In the genomic region with DNA sequence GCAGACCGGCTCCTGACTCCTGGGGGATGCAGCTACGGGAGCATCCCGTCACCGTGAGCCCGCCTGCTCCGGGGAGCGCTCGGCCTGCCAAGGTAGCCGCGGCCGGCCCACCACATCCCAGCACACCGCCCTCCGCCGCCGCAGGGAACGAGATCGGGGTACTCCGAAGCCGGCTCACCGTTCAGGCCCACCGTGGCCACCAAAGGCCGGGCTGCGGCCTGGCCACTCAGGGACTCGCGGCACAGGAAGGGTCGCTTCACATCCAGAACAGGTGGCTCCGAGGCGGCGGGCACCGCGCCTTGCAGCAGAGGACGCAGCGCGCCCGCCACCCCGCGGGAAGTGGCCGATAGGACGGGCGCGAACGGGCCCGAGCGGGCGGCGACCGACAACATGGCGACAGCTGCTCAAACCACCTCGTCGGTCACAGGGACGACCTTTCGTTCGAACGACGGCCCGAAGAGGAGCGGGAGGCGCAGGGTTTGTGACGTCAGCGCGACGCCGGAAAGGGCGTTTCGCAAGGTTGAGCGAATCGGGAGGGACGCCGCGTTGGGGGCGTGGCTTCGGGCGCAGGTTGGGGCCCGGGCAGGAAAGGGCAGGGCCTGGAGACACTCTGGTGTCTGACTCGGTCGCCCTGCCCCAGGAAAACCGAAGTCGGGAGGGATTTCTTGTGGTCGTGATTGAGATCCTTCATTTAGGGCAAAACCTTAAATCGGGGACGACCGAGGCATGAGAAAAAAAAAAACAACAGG, we compare ENCODE assay signal across 8 mouse cellular contexts. TPM values are rescaled to one million over a fixed set of nuclear protein-coding genes. Genes with fewer than 3 reads are reported as not detected.
A peak's percentile ranks its signal among the peaks of the same experiment; 100 is the strongest.
DNase-seq lines count a peak whose midpoint lies in the region; ATAC-seq and TF ChIP-seq lines count a peak whose summit lies in the region.

A gene (minus strand): TSS at position 507 of the 749 bp plus-strand sequence.

- peak; percentile 81; the same call in 1 of the 2 replicates for TF ChIP-seq POLR2A in brain, embryonic 14.5 days (IDR thresholded peaks at IDR 0.05; ENCODE audit: borderline replicate concordance, extremely low read depth, insufficient read depth, insufficient read length, poor library complexity, severe bottlenecking)
- peak; percentile 72 for TF ChIP-seq POLR2A in liver, adult 2 months (IDR thresholded peaks at IDR 0.05; ENCODE audit: extremely low read depth, insufficient read depth, low read length)
- peak; percentile 90 for TF ChIP-seq POLR2A in myocyte (IDR thresholded peaks at IDR 0.05; ENCODE audit: insufficient read length, low read depth)

- WGBS in heart, embryonic 11.5 days (ENCODE audit: insufficient replicate concordance) = under 1% methylated on average over 82 of the region's 82 CpGs
- under 1% methylated on average over 82 of the region's 82 CpGs for WGBS in kidney, embryonic 16.5 days
- WGBS in liver, adult 2 months = under 1% methylated on average over 82 of the region's 82 CpGs

- DNase-seq in brain, embryonic 14.5 days (ENCODE audit: low read depth) = peak; percentile 98
- peak; percentile 87 for DNase-seq in liver, adult 2 months (ENCODE audit: extremely low read depth, low read depth, low spot score)
- DNase-seq in splenic B cell, adult 2 months (ENCODE audit: low read depth, low spot score) = peak; percentile 98

- H3K9ac ChIP-seq in heart, embryonic 11.5 days (ENCODE audit: low read depth, low read length) = peak within 1 kb of the TSS; percentile 93
- H3K9ac ChIP-seq in kidney, embryonic 16.5 days (replicated peaks; ENCODE audit: low read length) = peak within 1 kb of the TSS; percentile 94
- peak within 1 kb of the TSS; percentile 96 for H3K9ac ChIP-seq in liver, adult 2 months (ENCODE audit: low read depth, low read length)

- H3K79me2 ChIP-seq in C2C12 (ENCODE audit: control insufficient read depth, insufficient read depth) (peaks cover 35% of the 10 kb centered on the region), myocyte (ENCODE audit: control insufficient read depth, insufficient read depth) (peaks cover 39% of the 10 kb centered on the region)
- peaks cover 10% of the 10 kb centered on the region; the same call in 1 of the 2 replicates for H3K79me2 ChIP-seq in liver, adult 2 months (ENCODE audit: control insufficient read depth, insufficient read depth, low read length)

- peak within 1 kb of the TSS; percentile 81 for H3K4me2 ChIP-seq in heart, embryonic 11.5 days
- H3K4me2 ChIP-seq in kidney, embryonic 16.5 days (replicated peaks; ENCODE audit: low read depth, low read length) = peak within 1 kb of the TSS; percentile 84
- peak within 1 kb of the TSS; percentile 88 for H3K4me2 ChIP-seq in myocyte (ENCODE audit: low read depth)

- no peak for TF ChIP-seq CTCF in C2C12 (IDR thresholded peaks at IDR 0.05; ENCODE audit: control insufficient read depth, insufficient read depth, insufficient read length)
- TF ChIP-seq CTCF in brain, embryonic 14.5 days (IDR thresholded peaks at IDR 0.05; ENCODE audit: borderline replicate concordance, extremely low read depth, insufficient read depth, insufficient read length) = no peak
- TF ChIP-seq CTCF in liver, adult 2 months (IDR thresholded peaks at IDR 0.05; ENCODE audit: low read depth, low read length) = no peak

- H3K4me1 ChIP-seq in erythroblast, embryonic 14.5 days (ENCODE audit: control insufficient read depth) = peaks cover 32% of the 10 kb centered on the region
- peaks cover 12% of the 10 kb centered on the region; the same call in 1 of the 2 replicates for H3K4me1 ChIP-seq in heart, embryonic 11.5 days (ENCODE audit: control insufficient read depth, insufficient read depth, low read length)
- peaks cover 16% of the 10 kb centered on the region for H3K4me1 ChIP-seq in kidney, embryonic 16.5 days (ENCODE audit: insufficient read depth, low read length)
- peaks cover 4% of the 10 kb centered on the region; the same call in 1 of the 2 replicates for H3K4me1 ChIP-seq in liver, adult 2 months (ENCODE audit: control insufficient read depth, insufficient read depth, low read length)

- H3K4me3 ChIP-seq in C2C12 (ENCODE audit: insufficient read depth, poor library complexity, severe bottlenecking) (peak within 1 kb of the TSS; percentile 84), myocyte (peak within 1 kb of the TSS; percentile 45)
- peak within 1 kb of the TSS; percentile 97 for H3K4me3 ChIP-seq in erythroblast, embryonic 14.5 days (replicated peaks)
- peak within 1 kb of the TSS; percentile 98 for H3K4me3 ChIP-seq in heart, embryonic 11.5 days (ENCODE audit: low read depth, low read length)
- H3K4me3 ChIP-seq in kidney, embryonic 16.5 days (ENCODE audit: low read length) = peak within 1 kb of the TSS; percentile 99
- H3K4me3 ChIP-seq in liver, adult 2 months (ENCODE audit: insufficient read depth, low read depth, low read length) = peak within 1 kb of the TSS; percentile 91

- H3ac ChIP-seq in C2C12 (ENCODE audit: control insufficient read depth, insufficient read length, low read depth) (peak within 1 kb of the TSS; percentile 92), myocyte (ENCODE audit: control insufficient read depth, insufficient read length) (peak within 1 kb of the TSS; percentile 78)

- H3K36me3 ChIP-seq in C2C12 (ENCODE audit: control insufficient read depth, insufficient read depth) = peaks cover 13% of the 10 kb centered on the region
- H3K36me3 ChIP-seq in erythroblast, embryonic 14.5 days (ENCODE audit: control insufficient read depth) = peaks cover 13% of the 10 kb centered on the region
- H3K36me3 ChIP-seq in heart, embryonic 11.5 days (ENCODE audit: control insufficient read depth, insufficient read depth, low read length) = peaks cover 4% of the 10 kb centered on the region; the same call in 1 of the 2 replicates
- H3K36me3 ChIP-seq in kidney, embryonic 16.5 days (ENCODE audit: insufficient read depth, low read length) = peaks cover 7% of the 10 kb centered on the region
- H3K36me3 ChIP-seq in liver, adult 2 months (ENCODE audit: control insufficient read depth, insufficient read depth, low read length) = peaks cover 9% of the 10 kb centered on the region
- H3K36me3 ChIP-seq in myocyte (ENCODE audit: control insufficient read depth, insufficient read depth) = peaks cover 11% of the 10 kb centered on the region
- peaks cover 5% of the 10 kb centered on the region for H3K36me3 ChIP-seq in splenic B cell, adult 2 months (ENCODE audit: control insufficient read depth, insufficient read depth, low read length, poor library complexity, severe bottlenecking)

- H3K79me3 ChIP-seq in C2C12 (ENCODE audit: low read depth) = peaks cover 27% of the 10 kb centered on the region

- ATAC-seq in heart, embryonic 11.5 days (replicated peaks; ENCODE audit: insufficient number of reproducible peaks, low FRiP score, low TSS enrichment) = peak; percentile 98
- peak; percentile 99 for ATAC-seq in kidney, embryonic 16.5 days (ENCODE audit: low FRiP score, low TSS enrichment)

- peak within 1 kb of the TSS; percentile 58 for H3K27ac ChIP-seq in heart, embryonic 11.5 days (ENCODE audit: low read depth, low read length)
- peak within 1 kb of the TSS; percentile 82 for H3K27ac ChIP-seq in kidney, embryonic 16.5 days (ENCODE audit: low read length)
- peak within 1 kb of the TSS; percentile 90 for H3K27ac ChIP-seq in liver, adult 2 months (replicated peaks; ENCODE audit: insufficient read depth, low read depth, low read length)

- no peaks in the 10 kb centered on the region for H3K9me3 ChIP-seq in erythroblast, embryonic 14.5 days (ENCODE audit: control insufficient read depth, low read length)
- no peaks in the 10 kb centered on the region for H3K9me3 ChIP-seq in heart, embryonic 11.5 days (replicated peaks; ENCODE audit: control insufficient read depth, low read length)
- no peaks in the 10 kb centered on the region for H3K9me3 ChIP-seq in kidney, embryonic 16.5 days (ENCODE audit: low read length)

- H3K27me3 ChIP-seq in C2C12 (ENCODE audit: control insufficient read depth, insufficient read depth, insufficient read length) (no peaks in the 10 kb centered on the region), myocyte (ENCODE audit: control insufficient read depth, insufficient read depth, insufficient read length) (no peaks in the 10 kb centered on the region)
- peaks cover 3% of the 10 kb centered on the region; the same call in 1 of the 2 replicates for H3K27me3 ChIP-seq in erythroblast, embryonic 14.5 days (ENCODE audit: control insufficient read depth)
- H3K27me3 ChIP-seq in heart, embryonic 11.5 days (ENCODE audit: control insufficient read depth, insufficient read depth, low read length) = no peaks in the 10 kb centered on the region
- no peaks in the 10 kb centered on the region for H3K27me3 ChIP-seq in kidney, embryonic 16.5 days (ENCODE audit: insufficient read depth, low read length)
- H3K27me3 ChIP-seq in liver, adult 2 months (ENCODE audit: control insufficient read depth, insufficient read depth, low read length) = no peaks in the 10 kb centered on the region
- no peaks in the 10 kb centered on the region; the same call in 1 of the 2 replicates for H3K27me3 ChIP-seq in splenic B cell, adult 2 months (ENCODE audit: control insufficient read depth, insufficient read depth, low read length, poor library complexity, severe bottlenecking)

TF ChIP-seq in C2C12, 6 proteins besides CTCF, POLR2A, EP300 and RAD21 (continues in another document):
- TF ChIP-seq MYOD1 (IDR thresholded peaks at IDR 0.05; ENCODE audit: control insufficient read depth, insufficient read length, low read depth) = no peak
- no peak for TF ChIP-seq USF1 (IDR thresholded peaks at IDR 0.05; ENCODE audit: low read depth)
- peak; percentile 17 for TF ChIP-seq MAX (IDR thresholded peaks at IDR 0.05)
- no peak for TF ChIP-seq FOSL1 (IDR thresholded peaks at IDR 0.05; ENCODE audit: insufficient read depth, low read length, poor library complexity, severe bottlenecking)
- no peak for TF ChIP-seq MYOG (IDR thresholded peaks at IDR 0.05; ENCODE audit: control insufficient read depth, extremely low read depth, insufficient read length)

TF ChIP-seq in myocyte, 11 proteins besides CTCF, POLR2A, EP300 and RAD21 (continues in another document):
- peak; percentile 90 for TF ChIP-seq SRF (IDR thresholded peaks at IDR 0.05; ENCODE audit: control insufficient read depth, insufficient read length, low read depth)
- no peak for TF ChIP-seq CEBPB (IDR thresholded peaks at IDR 0.05; ENCODE audit: insufficient read depth, poor library complexity, severe bottlenecking)
- TF ChIP-seq MYOG (IDR thresholded peaks at IDR 0.05; ENCODE audit: control insufficient read depth in 1 of 3, insufficient read depth in 1 of 3, insufficient read length in 2 of 3, low read depth in 2 of 3) = peak in 2 of 3 experiments; percentile 69 to 82
- TF ChIP-seq MYOD1 (IDR thresholded peaks at IDR 0.05; ENCODE audit: control insufficient read depth in 1 of 3, insufficient read length in 2 of 3, low read depth in 2 of 3) = peak in 2 of 3 experiments; percentile 56 to 76

RNA-seq across cellular contexts. Expression of the gene that starts here (rescaled TPM):
- polyA plus RNA-seq in C2C12 (2012; fragmentation: generic; extraction: Trizol) = 160 TPM
- polyA plus RNA-seq in brain, embryonic 14.5 days (2012; rRNA removed) = 149 and 173 TPM in 2 replicates
- polyA plus RNA-seq in erythroblast, embryonic 14.5 days (2012) = 13.1 and 14.6 TPM in 2 replicates
- polyA plus RNA-seq in heart, embryonic 11.5 days (2014; fragmentation: Nextera tagmentation; extraction: Ambion mirVana) = 483 and 531 TPM in 2 replicates
- polyA plus RNA-seq in kidney, embryonic 16.5 days (2015; fragmentation: Nextera tagmentation; extraction: Ambion mirVana) = 312 and 338 TPM in 2 replicates
- total RNA-seq in liver, adult 2 months (2014; rRNA removed) = 252 and 272 TPM in 2 replicates
- 278 and 314 TPM in 2 replicates for polyA plus RNA-seq in liver, adult 2 months (2012; rRNA removed)
- 229 TPM for polyA plus RNA-seq in myocyte (2012; fragmentation: generic; extraction: Trizol)

Comparison
In these comparisons a context has a peak if more than half of its experiments do, and no peak if none do; other contexts are left out.
1. Peak in every context shown above with its lines: DNase-seq, ATAC-seq, H3K4me3 ChIP-seq and H3K27ac ChIP-seq.
2. H3K4me3 ChIP-seq: peak in every context shown above with its lines; median percentile 99 in kidney, embryonic 16.5 days; 98 in heart, embryonic 11.5 days; 97 in erythroblast, embryonic 14.5 days; 91 in liver, adult 2 months; 84 in C2C12; 45 in myocyte.